Mouse (Mus musculus) skeletal muscle tissue, adult 2 months (tissue): ENCODE measurements around the gene Rnf2.

Experiments
- DNase-seq: peaks from one replicate; pipeline ENCODE4 v3.0.0-alpha.2; 2012; ENCODE audit warnings: low read depth, low spot score

Gene Rnf2

DNA sequence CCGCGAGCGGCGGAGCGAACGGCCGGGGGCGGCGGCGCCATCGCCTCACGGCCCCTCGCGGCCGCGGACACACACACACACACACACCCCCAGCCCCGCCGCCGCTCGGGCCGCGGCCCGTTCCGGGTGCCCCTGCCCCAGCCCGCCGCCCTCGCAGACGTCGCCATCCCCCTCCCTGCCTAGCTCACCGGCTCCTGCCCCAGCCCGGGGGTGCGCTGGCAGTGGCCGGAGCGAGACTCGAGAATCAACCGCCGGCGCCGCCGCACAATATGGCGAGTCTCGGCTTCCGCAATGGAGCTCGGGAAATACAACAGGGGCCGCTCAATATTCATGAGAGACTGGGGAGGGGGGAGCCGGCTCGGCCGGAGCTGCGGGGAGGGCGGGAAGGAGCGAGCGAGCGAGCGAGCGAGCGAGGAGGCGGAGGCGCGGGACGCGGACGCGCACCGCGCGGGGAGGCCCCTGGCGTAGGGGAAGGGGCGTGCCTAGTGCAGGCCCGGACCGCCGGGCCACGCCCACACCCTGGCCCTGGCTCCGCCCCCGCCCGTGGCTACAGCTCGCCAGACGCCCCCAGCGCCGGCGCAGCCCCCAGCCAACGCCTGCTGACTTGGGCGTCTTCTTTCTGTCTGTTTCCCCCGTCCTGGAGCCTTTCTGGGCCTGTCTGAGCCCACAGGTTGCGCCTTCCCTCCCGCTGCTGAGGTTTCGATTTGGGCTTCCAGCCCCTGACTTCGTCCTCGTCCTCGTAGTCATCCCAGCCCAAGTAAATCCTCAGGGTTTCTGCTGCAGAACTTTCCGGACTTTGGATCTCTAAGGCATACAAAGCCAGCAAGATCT lies at the start of gene Rnf2:
Rnf2 (minus strand) TSS at position 425 of the 831 bp plus-strand sequence.
- peak; percentile 93 for DNase-seq

DNA sequence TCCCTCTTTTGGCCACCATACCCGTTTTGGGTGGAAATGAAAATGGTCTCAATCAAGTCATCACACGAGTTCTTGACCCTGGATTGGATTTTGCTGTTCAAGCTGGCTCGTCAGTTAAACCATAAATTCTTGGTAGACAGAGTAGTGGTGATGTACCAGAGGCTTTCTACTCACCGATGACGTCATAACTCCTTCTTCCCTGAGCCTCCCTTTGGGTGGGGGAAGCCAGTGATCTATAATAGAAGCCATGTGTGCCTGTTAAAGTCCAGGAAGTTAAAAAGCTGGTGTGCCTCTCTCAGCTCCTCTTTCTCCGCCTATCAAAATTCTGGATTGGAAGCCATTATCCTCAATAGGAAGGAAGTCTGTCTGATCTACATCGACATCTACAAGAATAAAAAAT lies 49.0 kb upstream of the Rnf2 start:
- peak; percentile 52 for DNase-seq

DNA sequence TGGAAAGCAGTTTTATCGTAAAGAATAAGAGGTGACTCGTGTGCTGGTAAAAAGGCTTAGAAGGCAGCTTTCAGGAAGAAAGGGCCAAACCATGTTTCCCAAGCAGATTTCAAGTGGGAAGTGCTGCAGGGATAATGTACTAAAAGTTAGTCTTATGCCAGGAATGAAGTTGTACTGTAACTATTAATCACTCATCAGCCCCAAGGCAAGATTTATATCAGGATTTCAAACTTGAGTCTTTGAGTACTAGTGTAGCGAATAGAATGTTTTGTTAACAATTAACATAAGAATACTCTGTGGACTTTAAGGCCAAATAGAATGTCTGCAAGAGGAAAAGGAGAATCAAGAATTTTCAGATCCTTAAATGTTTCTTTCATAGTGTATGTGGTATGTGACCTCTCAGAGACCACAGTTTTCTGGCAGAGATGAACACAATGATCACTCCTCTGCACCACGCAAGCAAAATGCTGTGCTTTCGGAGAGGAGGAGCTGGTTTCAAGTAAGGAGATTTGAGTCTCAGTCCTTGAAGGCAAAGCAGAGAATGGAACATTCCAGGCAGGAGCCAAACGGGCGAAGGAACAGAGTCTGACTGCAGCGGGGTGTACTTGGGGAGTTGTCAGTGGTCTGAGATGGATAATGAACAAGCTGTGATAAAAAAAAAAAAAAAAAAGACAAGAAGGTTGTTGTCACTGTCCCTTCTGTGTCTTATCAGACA lies 48.3 kb upstream of the Rnf2 start:
- DNase-seq: peak; percentile 27

DNA sequence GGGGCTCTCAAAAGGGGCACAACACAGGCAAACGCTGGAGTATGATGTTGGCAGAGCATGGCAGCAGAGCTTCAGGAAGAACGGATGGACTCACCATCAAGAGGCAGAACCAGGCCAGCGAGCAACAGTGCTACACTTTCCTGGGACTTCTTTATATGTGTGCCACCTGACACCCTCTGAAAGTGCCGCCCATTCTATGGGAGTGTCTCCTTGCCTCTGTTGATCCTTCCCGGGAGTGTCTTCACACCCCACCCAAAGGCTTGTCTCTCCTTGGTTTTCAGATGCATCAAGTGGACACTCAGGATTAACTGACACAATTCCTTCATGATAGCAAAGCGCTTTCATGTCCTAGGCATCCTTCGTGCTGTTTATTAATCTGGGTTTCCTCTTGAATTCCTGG lies 44.8 kb upstream of the Rnf2 start:
- no peak for DNase-seq

GRCm38 (mm10) chr1:151544581-151544980 lies 43.8 kb upstream of the Rnf2 start:
- DNase-seq: no peak

GRCm38 (mm10) chr1:151543796-151544477 lies 43.2 kb upstream of the Rnf2 start:
- DNase-seq: no peak

DNA sequence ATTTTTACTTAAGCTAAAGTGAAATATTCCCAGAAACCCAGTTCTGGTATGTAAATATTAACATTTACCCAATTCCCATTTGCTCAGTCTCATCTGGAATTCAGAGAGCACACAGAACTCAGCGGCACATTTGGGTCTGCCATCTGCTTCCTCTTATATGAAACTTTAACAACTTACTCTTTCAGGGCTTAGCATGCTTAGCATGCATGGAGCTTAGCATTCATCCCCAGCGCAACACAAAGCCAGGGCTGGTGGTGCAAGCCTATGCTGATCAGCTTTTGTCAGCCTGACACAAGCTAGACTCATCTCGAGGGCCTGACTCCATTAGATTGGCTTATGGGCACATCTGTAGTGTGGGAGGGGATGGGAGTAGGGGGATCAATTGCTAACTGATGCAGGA lies 25.9 kb upstream of the Rnf2 start:
- no peak for DNase-seq

- no peak for DNase-seq
These were observed 17.0 kb upstream of the Rnf2 start for GRCm38 (mm10) chr1:151517571-151518250.

- DNase-seq: no peak
These were observed 16.1 kb upstream of the Rnf2 start for GRCm38 (mm10) chr1:151516871-151517270.

GRCm38 (mm10) chr1:151515733-151516132 lies 15.0 kb upstream of the Rnf2 start:
- no peak for DNase-seq

DNA sequence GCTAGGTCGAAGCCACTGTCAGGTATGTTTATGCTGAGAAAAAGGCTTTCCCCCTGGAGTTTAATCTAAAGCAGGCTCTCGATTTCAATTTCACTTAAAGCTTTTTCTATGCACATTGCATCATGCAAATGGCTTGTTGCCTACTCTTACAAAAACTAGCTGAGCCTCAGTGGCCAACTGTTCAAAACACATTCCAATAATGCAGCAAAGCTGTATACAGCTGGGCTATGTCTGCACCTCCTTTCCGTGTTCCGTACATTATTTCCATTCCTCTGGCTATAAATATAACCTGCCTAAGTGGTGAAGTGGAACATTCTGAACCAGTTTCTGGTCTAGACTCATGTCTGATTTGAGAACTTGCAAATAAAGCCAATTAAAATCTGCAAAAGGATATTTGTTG lies 13.4 kb upstream of the Rnf2 start:
- no peak for DNase-seq

DNA sequence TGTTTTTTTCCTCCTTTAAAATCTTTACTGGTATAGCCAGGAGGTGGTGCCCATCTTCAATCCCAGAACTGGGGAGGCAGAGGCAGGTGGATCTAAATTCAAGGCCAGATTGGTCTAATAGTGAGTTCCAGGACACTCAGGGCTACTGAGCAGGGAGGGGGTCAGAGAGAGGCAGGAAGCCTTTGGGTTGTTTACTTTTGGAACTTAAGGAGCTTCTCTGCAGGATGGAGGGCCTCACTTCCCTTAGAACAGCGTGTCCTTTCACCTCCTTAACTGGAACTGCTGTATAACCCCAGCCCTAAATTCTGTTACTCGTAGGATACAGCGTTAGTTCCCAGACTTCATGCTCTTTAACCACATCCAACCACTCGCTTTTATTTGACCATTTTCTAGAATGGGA lies 10.1 kb upstream of the Rnf2 start:
- no peak for DNase-seq

- no peak for DNase-seq
These were observed 797 bp downstream of the Rnf2 start for GRCm38 (mm10) chr1:151499815-151500501.

- no peak for DNase-seq
These were observed 2.4 kb downstream of the Rnf2 start for GRCm38 (mm10) chr1:151498381-151498780.

DNA sequence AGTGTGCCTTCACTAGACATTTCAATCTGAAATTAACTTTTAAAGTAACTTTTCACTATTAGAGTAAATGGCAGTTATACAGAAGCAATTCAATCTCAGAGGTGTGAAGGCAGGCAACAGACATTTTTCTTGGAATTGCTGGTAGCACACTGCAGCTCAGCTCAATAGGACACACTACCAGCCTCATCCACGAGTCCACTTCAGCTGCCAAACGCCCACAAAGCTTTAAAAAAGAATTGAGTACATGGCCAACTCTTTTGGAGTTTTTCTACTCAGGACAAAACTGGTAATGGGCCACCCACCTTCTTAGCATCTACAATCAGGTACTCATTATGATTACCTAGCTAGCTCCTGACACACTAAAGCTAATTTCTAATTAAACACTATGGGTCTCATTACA lies 2.8 kb downstream of the Rnf2 start:
- DNase-seq: no peak

- DNase-seq: no peak
These were observed 3.7 kb downstream of the Rnf2 start for GRCm38 (mm10) chr1:151497028-151497427.

DNA sequence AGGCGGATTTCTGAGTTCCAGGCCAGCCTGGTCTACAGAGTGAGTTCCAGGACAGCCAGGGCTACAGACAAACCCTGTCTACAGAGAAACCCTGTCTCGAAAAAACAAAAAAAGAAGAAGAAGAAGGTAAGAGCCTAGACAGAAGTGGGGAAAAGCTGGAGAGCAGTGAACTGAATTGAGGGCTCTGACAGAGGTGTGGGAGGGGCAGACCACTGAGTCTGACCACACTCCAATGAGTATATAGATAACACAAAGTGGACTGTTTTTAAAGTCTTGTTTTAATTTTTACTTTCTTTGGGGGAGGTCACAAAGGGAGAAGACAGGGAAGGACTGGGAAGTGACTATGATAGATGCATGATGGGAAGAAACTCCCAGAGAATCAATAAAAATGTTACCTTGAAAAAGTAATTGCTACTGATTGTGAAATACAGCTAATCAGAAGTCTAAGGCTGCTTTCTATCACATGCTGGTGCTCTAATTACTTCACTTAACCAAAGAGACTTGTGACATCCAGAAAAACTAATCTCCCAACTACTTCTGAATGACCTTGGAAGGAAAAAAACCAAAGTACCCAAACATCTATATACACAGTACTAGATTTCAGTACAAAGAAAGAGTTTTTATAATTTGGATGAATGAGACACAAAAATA lies 5.0 kb downstream of the Rnf2 start:
- no peak for DNase-seq

GRCm38 (mm10) chr1:151494711-151495110 lies 6.0 kb downstream of the Rnf2 start:
- DNase-seq: no peak

- DNase-seq: no peak
These were observed 6.9 kb downstream of the Rnf2 start for GRCm38 (mm10) chr1:151493826-151494225.

- DNase-seq: no peak
These were observed 8.3 kb downstream of the Rnf2 start for GRCm38 (mm10) chr1:151492419-151492818.

GRCm38 (mm10) chr1:151489806-151490205 lies 10.9 kb downstream of the Rnf2 start:
- no peak for DNase-seq
